Mouse (Mus musculus) brain, embryonic 14.5 days (tissue): ENCODE data around the gene Col19a1.

Experiments
- CTCF ChIP-seq: fragments of 200-500 bp; IDR thresholded peaks from 2 replicates; pipeline ENCODE4 v1.5.1; 2012; ENCODE audit warnings: inconsistent platforms, mild to moderate bottlenecking, moderate library complexity, borderline replicate concordance; ENCODE audit not compliant: insufficient read depth, insufficient read length; ENCODE audit errors: extremely low read depth
- POLR2A ChIP-seq: fragments of 200-500 bp; IDR thresholded peaks from 2 replicates; pipeline ENCODE4 v1.6.1; 2012; ENCODE audit warnings: mild to moderate bottlenecking, inconsistent platforms, borderline replicate concordance; ENCODE audit not compliant: poor library complexity, insufficient read depth, insufficient read length, severe bottlenecking; ENCODE audit errors: extremely low read depth

- no peak for TF ChIP-seq CTCF
- no peak for TF ChIP-seq POLR2A
Measured at GRCm38 (mm10) chr1:24470633-24471032, 116.6 kb downstream of the Col19a1 start.
